Mouse (Mus musculus): ENCODE data around the gene Cdadc1. TPM values are rescaled to one million over a fixed set of nuclear protein-coding genes. Genes with fewer than 3 reads are reported as not detected.
"Not testable (repeated sequence)": the region's sequence is repeated elsewhere in the genome, so short reads cannot be mapped to it uniquely, and the experiment has no call there.

The Cdadc1 gene
- polyA plus RNA-seq, 1 experiment, result not detected

DNA sequence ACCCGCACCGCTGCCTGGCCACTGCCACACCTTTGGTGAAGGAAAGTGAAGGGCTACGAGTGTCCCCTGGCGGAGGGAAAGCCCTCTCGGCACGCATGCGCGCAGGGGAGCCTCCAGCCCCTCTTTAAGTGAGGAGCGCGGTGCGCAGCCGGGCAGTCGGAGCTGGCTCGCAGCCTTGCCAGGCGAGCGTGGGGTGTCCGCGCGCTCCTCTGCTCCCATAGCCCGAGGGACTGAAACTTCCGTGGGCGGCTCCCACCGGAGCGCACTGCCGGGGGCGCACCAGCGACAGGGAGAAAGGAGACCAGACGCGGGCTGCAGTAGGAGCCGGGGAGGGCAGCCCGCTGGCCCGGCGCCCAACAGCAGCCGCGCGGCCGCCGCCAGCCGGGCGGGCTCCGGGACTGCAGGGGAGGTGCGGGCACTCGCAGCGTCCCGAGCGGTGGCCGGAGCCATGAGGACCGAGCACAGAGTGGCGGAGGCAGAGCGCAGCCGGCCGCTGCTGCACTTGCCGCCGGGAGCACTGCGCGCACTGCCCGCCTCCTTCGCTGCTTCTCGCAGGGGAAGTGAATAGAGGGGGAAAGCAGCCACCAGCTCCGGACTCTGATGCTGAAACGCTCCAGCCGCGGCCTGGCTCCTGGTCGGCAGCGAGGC, 27.5 kb upstream of the Cdadc1 start, which contains the start of gene Shisa2:
TSS of gene Shisa2 (plus strand) at position 151 of the 648 bp plus-strand sequence.
- Histone ChIP-seq H3K4me3 (ENCODE audit: insufficient read depth, low read depth, low read length) (peak within 1 kb of the TSS; percentile 66), H3K27ac (ENCODE audit: insufficient read depth, low read depth, low read length) (peak within 1 kb of the TSS; percentile 17; the same call in 1 of the 2 replicates), H3K4me1 (ENCODE audit: control insufficient read depth, insufficient read depth, low read length) (peaks cover 16% of the 10 kb centered on the region)
- TF ChIP-seq POLR2A (IDR thresholded peaks at IDR 0.05; ENCODE audit: insufficient read depth, low read depth, low read length) (peak; percentile 79), CTCF (IDR thresholded peaks at IDR 0.05; ENCODE audit: insufficient read depth, low read depth, low read length) (0 out of 2 replicates have a peak, but pooled peaks have one; percentile 15)
- under 1% methylated on average over 65 of the region's 65 CpGs for WGBS

DNA sequence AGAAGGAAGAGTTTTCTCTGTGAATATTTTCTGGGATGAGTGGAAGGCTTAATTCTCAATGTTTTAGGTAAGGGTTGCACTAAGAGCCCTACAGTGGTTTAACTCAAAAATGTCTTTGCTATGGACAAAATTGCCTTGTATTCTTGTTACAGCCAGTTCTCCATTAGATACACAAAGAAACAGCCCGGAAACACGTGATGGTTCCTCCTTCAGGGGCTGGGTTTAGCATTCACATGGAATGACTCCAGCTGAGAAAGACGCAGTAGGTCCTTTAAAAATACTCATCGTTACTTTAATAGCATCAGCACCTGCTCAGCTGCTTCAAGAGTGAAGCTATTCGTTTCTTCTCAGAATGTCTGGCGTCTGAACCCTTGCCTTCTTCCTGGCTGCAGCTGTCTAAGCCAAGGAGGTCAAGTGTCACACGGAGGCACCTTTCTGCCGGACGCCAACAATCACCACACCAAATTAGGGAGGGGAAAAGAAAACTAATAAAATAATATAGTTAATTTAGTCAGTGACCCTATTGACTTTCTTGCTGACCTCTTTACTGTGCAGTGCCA, 26.6 kb upstream of the Cdadc1 start:
- WGBS, result 39% methylated on average over 9 of the region's 9 CpGs
- no peak overlapping the region for H3K4me3 ChIP-seq (ENCODE audit: insufficient read depth, low read depth, low read length)
- no peak for TF ChIP-seq POLR2A (IDR thresholded peaks at IDR 0.05; ENCODE audit: insufficient read depth, low read depth, low read length)
- no peak overlapping the region for H3K27ac ChIP-seq (ENCODE audit: insufficient read depth, low read depth, low read length)
- peaks cover 16% of the 10 kb centered on the region for H3K4me1 ChIP-seq (ENCODE audit: control insufficient read depth, insufficient read depth, low read length)

DNA sequence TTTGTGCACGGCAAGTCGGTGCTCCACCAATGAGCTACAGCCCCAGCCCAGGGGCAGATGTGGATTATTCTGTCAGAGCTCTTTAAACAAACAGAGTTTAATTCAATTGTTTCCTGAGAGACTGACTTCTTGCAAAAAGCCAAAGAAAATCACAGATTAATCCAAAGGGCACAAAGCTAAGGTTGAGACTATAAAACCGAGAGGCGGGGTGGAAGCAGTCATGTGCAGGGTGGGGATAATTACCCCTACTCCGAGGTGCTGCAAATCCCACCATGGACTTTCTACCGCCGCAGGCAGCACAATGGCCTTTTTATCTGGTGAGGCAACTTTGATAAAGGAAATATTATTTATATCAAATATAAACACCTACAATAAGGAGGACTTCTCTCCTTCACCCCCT, 19.0 kb upstream of the Cdadc1 start:
- H3K27ac ChIP-seq (ENCODE audit: insufficient read depth, low read depth, low read length), result no peak overlapping the region
- H3K4me1 ChIP-seq (ENCODE audit: control insufficient read depth, insufficient read depth, low read length), result no peaks in the 10 kb centered on the region
- no peak overlapping the region for H3K4me3 ChIP-seq (ENCODE audit: insufficient read depth, low read depth, low read length)
- 59% methylated on average over 7 of the region's 7 CpGs for WGBS
- no peak for TF ChIP-seq POLR2A (IDR thresholded peaks at IDR 0.05; ENCODE audit: insufficient read depth, low read depth, low read length)
- TF ChIP-seq CTCF (IDR thresholded peaks at IDR 0.05; ENCODE audit: insufficient read depth, low read depth, low read length), result no peak

DNA sequence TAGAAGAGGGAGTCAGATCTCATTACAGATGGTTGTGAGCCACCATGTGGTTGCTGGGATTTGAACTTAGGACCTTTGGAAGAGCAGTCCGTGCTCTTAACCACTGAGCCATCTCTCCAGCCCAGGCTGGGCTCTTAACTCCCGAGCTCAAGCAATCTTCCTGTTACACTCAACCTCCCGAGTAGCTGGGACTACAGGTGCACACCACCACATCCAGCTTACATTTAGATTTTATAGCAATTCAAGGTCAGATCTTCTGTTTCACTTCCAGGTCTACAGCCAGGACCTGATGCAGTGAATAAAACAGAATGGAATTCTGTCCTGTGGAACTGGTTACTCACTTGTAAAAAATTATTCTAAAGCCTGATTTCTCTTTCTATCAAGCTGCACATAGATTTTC, 16.4 kb upstream of the Cdadc1 start:
- 91% methylated on average over 3 of the region's 3 CpGs for WGBS
- H3K4me3 ChIP-seq (ENCODE audit: insufficient read depth, low read depth, low read length); H3K27ac ChIP-seq (ENCODE audit: insufficient read depth, low read depth, low read length); H3K4me1 ChIP-seq (ENCODE audit: control insufficient read depth, insufficient read depth, low read length): not testable (repeated sequence)

DNA sequence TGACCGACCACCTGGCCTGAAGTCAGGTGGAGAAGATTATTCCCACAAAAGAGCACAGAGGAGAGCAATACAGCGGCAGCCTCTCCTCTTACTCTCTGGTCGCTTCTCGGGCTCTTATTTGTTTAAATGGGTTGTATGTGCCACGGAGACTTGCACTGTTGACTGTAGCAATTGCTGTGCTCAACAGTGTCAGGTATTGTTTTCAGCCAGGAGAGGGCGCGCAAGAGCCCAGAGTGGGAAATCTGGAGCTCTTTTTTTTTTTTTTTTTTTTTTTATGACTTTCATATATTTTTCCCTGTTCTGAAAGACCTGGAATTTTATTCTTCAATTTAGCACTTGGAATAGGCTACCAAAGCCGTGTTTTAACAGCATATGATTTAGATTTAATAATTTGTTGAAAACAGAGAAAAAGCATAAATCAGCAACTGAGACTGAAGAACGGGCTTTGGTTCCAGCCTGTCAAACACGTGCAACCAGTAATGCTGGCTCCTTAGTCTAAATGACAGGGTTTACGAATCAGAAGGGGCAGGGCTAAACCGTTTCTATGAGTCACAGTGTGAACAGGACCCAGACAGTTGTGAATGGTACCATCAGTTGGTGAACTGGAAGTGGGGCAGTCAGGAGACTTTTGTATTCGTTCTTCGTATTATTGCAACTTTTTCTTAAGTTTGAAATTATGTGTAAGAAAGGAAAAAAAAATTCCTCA, 15.3 kb upstream of the Cdadc1 start:
- TF ChIP-seq POLR2A (IDR thresholded peaks at IDR 0.05; ENCODE audit: insufficient read depth, low read depth, low read length) (no peak), CTCF (IDR thresholded peaks at IDR 0.05; ENCODE audit: insufficient read depth, low read depth, low read length) (no peak)

DNA sequence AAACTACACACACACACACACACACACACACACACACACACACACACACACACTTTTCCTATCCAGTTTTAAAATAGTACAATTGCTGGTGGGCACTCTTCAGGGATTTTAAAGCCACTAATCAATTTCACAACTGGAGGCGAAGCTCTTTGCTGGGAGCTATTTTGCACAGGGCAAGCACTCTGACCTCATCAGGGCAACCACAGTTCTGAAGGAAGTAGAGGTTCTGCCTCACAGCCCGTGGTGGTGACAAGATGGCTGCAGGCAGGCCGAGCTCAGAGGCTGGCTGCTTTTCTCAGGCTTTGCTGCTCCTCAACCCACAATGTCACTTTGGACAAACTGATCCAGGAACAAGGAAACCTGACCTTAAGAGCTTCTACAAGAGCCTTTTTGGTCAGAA, 9.3 kb upstream of the Cdadc1 start:
- H3K4me1 ChIP-seq (ENCODE audit: control insufficient read depth, insufficient read depth, low read length), result no peaks in the 10 kb centered on the region
- WGBS, result 78% methylated on average over 3 of the region's 3 CpGs
- TF ChIP-seq CTCF (IDR thresholded peaks at IDR 0.05; ENCODE audit: insufficient read depth, low read depth, low read length), result no peak
- TF ChIP-seq POLR2A (IDR thresholded peaks at IDR 0.05; ENCODE audit: insufficient read depth, low read depth, low read length), result no peak
- no peak overlapping the region for H3K27ac ChIP-seq (ENCODE audit: insufficient read depth, low read depth, low read length)
- no peak overlapping the region for H3K4me3 ChIP-seq (ENCODE audit: insufficient read depth, low read depth, low read length)

More for the DNA sequence above, 15.3 kb upstream of the Cdadc1 start:
- WGBS, result 40% methylated on average over 14 of the region's 14 CpGs
- Histone ChIP-seq H3K27ac (ENCODE audit: insufficient read depth, low read depth, low read length) (no peak overlapping the region), H3K4me1 (ENCODE audit: control insufficient read depth, insufficient read depth, low read length) (no peaks in the 10 kb centered on the region), H3K4me3 (ENCODE audit: insufficient read depth, low read depth, low read length) (no peak overlapping the region)

DNA sequence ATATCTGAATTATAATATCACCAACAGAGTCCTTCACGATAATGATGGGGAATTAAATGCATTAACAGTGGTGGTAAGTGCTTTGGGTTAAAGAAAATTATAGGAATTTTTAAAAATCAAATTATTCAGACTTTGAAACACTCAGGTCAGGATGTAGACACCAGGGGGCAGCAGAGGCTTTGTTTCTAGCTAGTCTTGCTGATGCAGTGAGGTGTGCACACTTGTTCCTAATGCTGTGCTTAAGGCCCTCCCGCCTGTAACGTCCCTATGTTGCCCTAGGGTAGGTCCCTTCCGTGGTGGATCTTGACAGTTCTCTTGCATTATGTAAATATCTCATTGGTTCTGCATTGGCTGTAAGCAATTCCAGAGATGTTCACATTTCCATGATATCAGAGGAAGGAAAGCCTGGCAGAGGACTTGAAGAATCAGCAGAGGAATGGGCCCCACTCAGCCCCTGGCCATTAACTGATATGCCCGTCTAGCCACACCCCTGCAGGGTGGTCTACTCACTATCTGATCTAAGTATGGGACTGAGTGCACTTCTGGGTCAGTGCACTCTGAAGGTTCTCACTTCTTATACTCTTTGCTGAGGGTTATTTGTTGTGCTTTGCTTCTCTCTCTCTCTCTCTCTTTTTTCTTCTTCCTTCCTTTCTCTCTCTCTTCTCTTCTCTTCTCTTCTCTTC, 8.1 kb upstream of the Cdadc1 start:
- WGBS, result 17% methylated on average over 5 of the region's 5 CpGs
- no peak overlapping the region for H3K4me3 ChIP-seq (ENCODE audit: insufficient read depth, low read depth, low read length)
- TF ChIP-seq POLR2A (IDR thresholded peaks at IDR 0.05; ENCODE audit: insufficient read depth, low read depth, low read length) (no peak), CTCF (IDR thresholded peaks at IDR 0.05; ENCODE audit: insufficient read depth, low read depth, low read length) (no peak)
- H3K4me1 ChIP-seq (ENCODE audit: control insufficient read depth, insufficient read depth, low read length), result no peaks in the 10 kb centered on the region
- no peak overlapping the region for H3K27ac ChIP-seq (ENCODE audit: insufficient read depth, low read depth, low read length)

DNA sequence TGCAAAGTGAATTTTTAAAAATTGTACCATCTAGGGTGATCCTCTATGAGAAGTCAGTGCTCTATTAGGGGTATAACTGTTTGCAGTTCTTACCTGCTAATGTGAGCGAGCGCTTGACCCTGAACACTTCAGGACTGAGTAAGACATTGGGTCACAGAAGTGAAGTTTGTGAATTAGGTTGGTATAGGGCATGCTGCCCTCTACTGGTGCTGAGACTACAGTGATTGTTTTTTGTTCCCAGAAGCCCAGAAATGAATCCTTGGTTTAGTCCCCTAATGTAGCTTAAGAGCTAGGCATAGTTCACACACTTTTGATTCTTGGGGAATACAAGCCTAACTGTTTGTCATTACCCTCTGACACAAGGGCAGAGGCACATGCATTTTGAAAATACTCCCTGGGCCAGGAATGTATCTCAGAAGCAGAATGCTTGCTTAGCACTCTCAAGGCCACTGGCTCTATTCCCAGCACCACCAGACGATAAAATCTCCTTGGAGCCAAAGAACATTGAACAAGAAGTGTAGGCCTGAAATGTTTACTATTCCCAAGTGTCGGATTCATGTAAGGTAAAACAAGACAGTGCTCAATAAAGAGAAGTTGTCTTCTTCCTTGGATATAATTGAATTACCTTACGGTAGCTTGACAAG, 6.4 kb upstream of the Cdadc1 start:
- Histone ChIP-seq H3K27ac (ENCODE audit: insufficient read depth, low read depth, low read length) (no peak overlapping the region), H3K4me1 (ENCODE audit: control insufficient read depth, insufficient read depth, low read length) (no peaks in the 10 kb centered on the region), H3K4me3 (ENCODE audit: insufficient read depth, low read depth, low read length) (no peak overlapping the region)
- 59% methylated on average over 5 of the region's 5 CpGs for WGBS
- TF ChIP-seq POLR2A (IDR thresholded peaks at IDR 0.05; ENCODE audit: insufficient read depth, low read depth, low read length) (no peak), CTCF (IDR thresholded peaks at IDR 0.05; ENCODE audit: insufficient read depth, low read depth, low read length) (no peak)
